Mouse (Mus musculus) neural tube, embryonic 12.5 days (tissue): ENCODE data around the gene Ifnar2. TPM values are rescaled to one million over a fixed set of nuclear protein-coding genes. Genes with fewer than 3 reads are reported as not detected.

Experiments
- polyA plus RNA-seq: library from polyadenylated mRNA; unstranded; fragments of >200 nt; fragmentation: Nextera tagmentation; extraction: Ambion mirVana; gene quantifications from 2 replicates; pipeline ENCODE4 v1.2.1, GENCODE M21; 2016

Gene Ifnar2
- polyA plus RNA-seq, 1 experiment from 2014 or later: 35.4 TPM

Other genes starting within 250 kb of the Ifnar2 start
- 2.9 TPM in 2 replicates for gene Olig2, start 147.3 kb upstream of the Ifnar2 start, polyA plus RNA-seq
- 3.1 and 5.1 TPM in 2 replicates for gene Olig1, start 103.0 kb upstream of the Ifnar2 start, polyA plus RNA-seq
- not detected in 2 replicates for gene Gm21970, start 18.9 kb downstream of the Ifnar2 start, polyA plus RNA-seq
- 8.5 and 9.0 TPM in 2 replicates for gene Il10rb, start 33.4 kb downstream of the Ifnar2 start, polyA plus RNA-seq
- gene Ifnar1, start 112.5 kb downstream of the Ifnar2 start, polyA plus RNA-seq: 55.2 and 56.5 TPM in 2 replicates
- 46.9 TPM in 2 replicates for gene Ifngr2, start 174.3 kb downstream of the Ifnar2 start, polyA plus RNA-seq
- gene Tmem50b, start 225.0 kb downstream of the Ifnar2 start, polyA plus RNA-seq: 58.0 and 58.5 TPM in 2 replicates
- 6.3 and 6.4 TPM in 2 replicates for gene Dnajc28, start 246.2 kb downstream of the Ifnar2 start, polyA plus RNA-seq